Mouse (Mus musculus) layer of hippocampus, adult 2 months (tissue): Measurements from ENCODE around the gene Olfr849. TPM values are rescaled to one million over a fixed set of nuclear protein-coding genes. Genes with fewer than 3 reads are reported as not detected.

Experiments used
- DNase-seq, 2 experiments: peaks; one replicate each; pipeline ENCODE4 v3.0.0; 2022; ENCODE audit warnings: low spot score in 2 of 2
- H3K27ac ChIP-seq: fragments of 200-600 bp; 2 replicates; pipeline ENCODE4 v1.8.1; 2022
- H3K4me3 ChIP-seq: fragments of 200-600 bp; 2 replicates; pipeline ENCODE4 v1.8.1; 2022; ENCODE audit warnings: mild to moderate bottlenecking
- CTCF ChIP-seq: fragments of 200-600 bp; conservative IDR thresholded peaks from 2 replicates; pipeline ENCODE4 v1.8.1; 2022; ENCODE audit warnings: antibody characterized with exemption, mild to moderate bottlenecking, moderate library complexity
- long read RNA-seq, 2 experiments: library from polyadenylated mRNA; stranded (forward); transcript quantifications; one replicate each; pipeline ENCODE4 v2.0.0; 2021; ENCODE audit warnings: borderline mapping rate in 2 of 2
- total RNA-seq, 2 experiments: library from RNA; stranded (reverse); gene quantifications; 2 replicates each; pipeline ENCODE4 v1.2.3; 2021

Olfr849 gene
- total RNA-seq = not detected
- long read RNA-seq, experiment 1 = 0 reads
- long read RNA-seq, experiment 2 = 0 reads

GRCm38 (mm10) chr9:19439966-19440365, at the start of gene Olfr849:
TSS of gene Olfr849 (plus strand) at chr9:19440266.
- Histone ChIP-seq H3K4me3 (no peak within 1 kb of the TSS), H3K27ac (no peak within 1 kb of the TSS)
- no peak for DNase-seq
- no peak for TF ChIP-seq CTCF

- DNase-seq = no peak
- no peak within 1 kb of the TSS for H3K27ac ChIP-seq
- H3K4me3 ChIP-seq = no peak within 1 kb of the TSS
- TF ChIP-seq CTCF = no peak
These were observed 38.1 kb downstream of the Olfr849 start, which contains the start of gene Olfr850 for GRCm38 (mm10) chr9:19478148-19478547. TSS of gene Olfr850 (minus strand) at chr9:19478248.

- no peak for TF ChIP-seq CTCF
- no peak within 1 kb of the TSS for H3K4me3 ChIP-seq
- no peak within 1 kb of the TSS for H3K27ac ChIP-seq
- DNase-seq = no peak
These were observed 52.9 kb downstream of the Olfr849 start, which contains the start of gene Olfr851 for GRCm38 (mm10) chr9:19492995-19493394. TSS of gene Olfr851 (plus strand) at chr9:19493295.

Other genes with a start within 250 kb of the Olfr849 start
- gene Olfr843, start 188.3 kb upstream of the Olfr849 start, total RNA-seq = not detected
- not detected for gene Olfr844, start 123.9 kb upstream of the Olfr849 start, total RNA-seq
- not detected for gene Olfr845, start 103.8 kb upstream of the Olfr849 start, total RNA-seq
- gene Olfr846, start 76.3 kb upstream of the Olfr849 start, total RNA-seq = not detected
- not detected for gene Olfr847, start 61.6 kb upstream of the Olfr849 start, total RNA-seq
- not detected for gene Olfr850, start 38.0 kb downstream of the Olfr849 start, total RNA-seq
- gene Olfr851, start 53.0 kb downstream of the Olfr849 start, total RNA-seq = not detected
- not detected for gene Olfr853, start 100.8 kb downstream of the Olfr849 start, total RNA-seq
- not detected for gene Olfr854, start 127.1 kb downstream of the Olfr849 start, total RNA-seq
- not detected for gene Olfr855, start 142.4 kb downstream of the Olfr849 start, total RNA-seq
- 10 to 100 TPM; 19.2 to 23.6 TPM for gene Zfp317, start 181.8 kb downstream of the Olfr849 start, total RNA-seq